Mouse (Mus musculus) urinary bladder, postnatal 36 days (tissue): ENCODE data around the gene Lyrm7.
"Not testable (repeated sequence)": the region's sequence is repeated elsewhere in the genome, so short reads cannot be mapped to it uniquely, and the experiment has no call there.

ENCODE experiments used
- DNase-seq, 2 experiments: peaks; one replicate each; pipeline ENCODE4 v3.0.0; 2022; ENCODE audit warnings: low spot score in 2 of 2, mixed read lengths in 1 of 2

The Lyrm7 gene

GRCm38 (mm10) chr11:54881051-54881474 is 20.3 kb upstream of the Lyrm7 start:
- no peak for DNase-seq

DNA sequence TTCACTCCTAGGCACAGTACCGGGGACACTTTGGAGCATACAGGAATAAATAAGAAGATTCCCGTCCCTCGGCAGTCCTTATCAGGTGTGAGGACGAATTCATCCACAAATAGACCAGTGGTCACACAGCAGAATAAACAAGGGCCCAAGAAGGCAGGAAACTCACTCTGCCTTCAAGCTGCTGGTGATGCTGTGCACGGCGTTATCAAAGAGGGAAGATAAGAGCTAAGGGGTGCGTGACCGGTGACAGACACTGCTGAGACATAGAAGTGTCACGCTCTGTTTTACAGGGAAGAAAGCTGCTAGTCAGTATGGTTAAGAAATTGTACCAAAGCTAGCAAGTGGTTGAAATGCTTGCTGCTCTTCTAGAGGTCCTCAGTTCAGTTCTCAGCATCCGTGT is 19.2 kb upstream of the Lyrm7 start:
- DNase-seq, result no peak

- peak; percentile 35 to 46 for DNase-seq
These were observed 18.7 kb upstream of the Lyrm7 start for GRCm38 (mm10) chr11:54879434-54879833.

DNA sequence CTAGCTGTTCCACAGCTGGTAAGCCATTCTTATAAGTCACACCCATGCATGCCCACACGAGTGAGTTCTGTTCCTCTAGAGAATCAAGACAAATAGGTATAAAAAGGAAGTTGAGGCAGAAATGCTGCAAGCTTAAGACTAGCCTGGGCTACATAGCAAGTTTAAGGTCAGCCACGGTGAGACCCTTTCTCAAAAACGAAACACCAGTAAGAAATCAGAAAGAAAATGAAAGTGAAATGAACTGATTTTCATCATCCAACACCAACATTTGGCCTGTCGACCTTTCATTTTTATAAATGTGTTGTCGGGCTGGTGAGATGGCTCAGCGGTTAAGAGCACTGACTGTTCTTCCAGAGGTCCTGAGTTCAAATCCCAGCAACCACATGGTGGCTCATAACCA is 18.2 kb upstream of the Lyrm7 start:
- DNase-seq, result no peak

GRCm38 (mm10) chr11:54876031-54876430 is 15.3 kb upstream of the Lyrm7 start:
- no peak for DNase-seq

- peak in 1 of 2 experiments; percentile 41 for DNase-seq
These were observed 11.3 kb upstream of the Lyrm7 start for GRCm38 (mm10) chr11:54871831-54872537.

DNA sequence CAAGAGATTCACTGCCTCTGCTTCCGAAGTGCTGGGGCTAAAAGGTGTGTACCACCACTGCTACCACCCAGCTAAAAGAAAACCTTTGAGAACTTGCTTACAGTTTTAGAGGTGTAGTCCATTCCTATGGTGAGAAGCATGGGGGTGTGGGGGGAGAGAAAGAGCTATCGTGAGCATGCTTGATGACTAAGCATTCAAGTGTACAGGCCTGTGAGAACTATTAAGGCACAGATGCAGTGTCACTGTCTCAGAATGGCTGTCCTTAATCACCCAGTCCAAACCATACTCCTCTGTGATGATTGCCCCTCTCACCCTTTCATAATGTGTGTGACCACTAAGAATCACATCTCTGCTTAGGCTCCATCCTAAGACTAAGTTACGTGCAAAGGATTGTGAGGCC is 8.6 kb upstream of the Lyrm7 start:
- DNase-seq, result no peak

DNA sequence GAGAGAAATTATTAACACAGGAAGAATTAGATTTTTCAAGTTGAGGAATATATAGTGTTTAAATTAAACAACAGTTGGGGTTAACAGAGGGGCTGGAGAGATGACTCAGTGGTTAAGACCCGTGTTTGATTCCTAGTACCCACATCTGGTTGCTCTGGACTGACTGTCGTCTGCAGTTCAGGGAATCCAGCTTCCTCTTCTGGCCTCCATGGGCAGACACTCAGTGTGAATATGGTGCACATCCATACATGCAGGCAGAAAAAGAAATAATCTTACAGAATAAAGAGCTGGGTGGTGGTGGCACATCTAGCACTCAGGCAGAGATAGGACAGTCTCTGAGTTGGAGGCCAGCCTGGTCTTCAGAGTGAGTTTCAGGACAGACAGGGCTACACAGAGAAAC is 7.7 kb upstream of the Lyrm7 start:
- no peak for DNase-seq

GRCm38 (mm10) chr11:54867903-54868434 is 7.3 kb upstream of the Lyrm7 start:
- no peak for DNase-seq

GRCm38 (mm10) chr11:54867049-54867385 is 6.3 kb upstream of the Lyrm7 start:
- DNase-seq, result peak in 1 of 2 experiments; percentile 33

GRCm38 (mm10) chr11:54866119-54867048 is 5.7 kb upstream of the Lyrm7 start, which contains the start of gene Hint1:
TSS of gene Hint1 (plus strand) at chr11:54866383.
- DNase-seq, result peak; percentile 92 to 93

DNA sequence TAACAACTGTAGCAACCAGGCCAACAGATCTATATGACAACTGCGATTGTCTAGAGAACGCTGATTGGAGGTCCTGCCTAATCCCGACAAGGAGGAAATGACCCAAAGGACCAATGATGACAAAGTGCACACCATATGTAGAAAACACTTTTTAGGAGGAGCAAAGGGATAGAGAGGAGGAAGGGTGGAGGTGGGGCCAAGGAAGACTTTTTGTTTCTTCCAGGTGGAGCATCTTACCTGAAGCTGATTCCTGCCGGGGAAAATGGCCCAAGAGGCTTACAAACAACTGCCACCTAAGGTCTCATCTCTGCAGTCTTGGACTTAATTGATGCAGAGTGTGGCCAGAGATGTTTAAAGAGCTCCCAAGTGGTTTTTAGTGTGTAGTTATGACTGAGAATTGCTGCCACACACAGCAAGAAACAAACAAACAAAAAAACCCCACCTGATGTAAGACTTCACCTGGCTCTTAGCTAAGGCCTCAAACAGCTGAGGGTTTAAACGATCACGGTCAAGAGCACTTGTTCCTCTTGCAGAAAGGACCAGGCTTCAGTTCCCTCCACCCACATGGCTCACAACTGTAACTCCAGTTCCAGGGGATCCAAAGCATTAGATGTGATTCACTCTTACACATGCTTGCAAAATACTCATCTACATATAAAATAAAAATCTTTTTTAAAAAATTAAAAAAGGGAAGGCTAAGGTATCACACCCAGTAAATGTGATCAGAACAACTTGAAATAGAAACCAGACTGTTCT is 4.8 kb upstream of the Lyrm7 start:
- DNase-seq, result no peak

- peak; percentile 34 to 37 for DNase-seq
These were observed 2.2 kb upstream of the Lyrm7 start for GRCm38 (mm10) chr11:54862621-54863520.

GRCm38 (mm10) chr11:54861471-54862420 is 1.0 kb upstream of the Lyrm7 start:
- no peak for DNase-seq

DNA sequence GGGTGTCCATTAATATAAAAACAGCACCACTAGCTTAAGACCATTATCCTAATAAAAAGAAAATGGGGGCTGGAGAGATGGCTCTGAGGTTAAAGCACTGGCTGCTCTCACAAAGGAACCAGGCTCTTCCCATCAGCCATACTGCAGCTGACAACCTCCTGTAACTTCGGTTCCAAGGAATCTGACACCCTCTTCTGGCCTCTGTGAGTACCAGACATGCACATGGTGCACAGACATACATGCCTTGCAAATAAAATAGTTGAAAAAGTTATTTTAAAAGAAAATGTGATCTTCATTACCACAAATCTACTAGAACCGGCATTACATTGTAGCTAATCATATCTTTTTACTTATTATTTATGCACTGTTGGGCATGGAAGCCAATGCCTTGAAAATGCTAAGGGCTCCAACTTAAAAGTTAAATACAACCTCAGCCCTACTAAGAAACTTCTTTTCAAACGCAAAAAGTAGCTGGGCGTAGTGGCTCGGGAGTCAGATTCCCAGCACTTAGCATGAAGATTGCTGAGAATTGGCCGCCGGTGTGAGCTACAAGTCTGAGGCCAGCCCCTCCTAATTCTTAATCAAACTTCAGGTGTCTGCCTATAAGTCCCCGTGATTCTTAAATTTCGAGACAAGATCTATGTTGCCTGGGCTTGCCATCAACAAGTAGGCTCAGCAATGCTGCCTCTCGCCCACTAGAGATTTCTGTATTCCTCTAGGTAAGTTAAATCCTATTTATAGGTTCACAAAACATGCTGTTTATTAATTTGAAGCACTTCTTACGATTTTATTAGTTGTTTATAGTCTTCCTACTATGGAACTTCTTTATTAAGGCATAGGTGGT is 1.2 kb downstream of the Lyrm7 start:
- no peak for DNase-seq

GRCm38 (mm10) chr11:54858880-54859279 is 1.8 kb downstream of the Lyrm7 start:
- not testable (repeated sequence) for DNase-seq

GRCm38 (mm10) chr11:54851656-54852055 is 9.1 kb downstream of the Lyrm7 start:
- no peak for DNase-seq

DNA sequence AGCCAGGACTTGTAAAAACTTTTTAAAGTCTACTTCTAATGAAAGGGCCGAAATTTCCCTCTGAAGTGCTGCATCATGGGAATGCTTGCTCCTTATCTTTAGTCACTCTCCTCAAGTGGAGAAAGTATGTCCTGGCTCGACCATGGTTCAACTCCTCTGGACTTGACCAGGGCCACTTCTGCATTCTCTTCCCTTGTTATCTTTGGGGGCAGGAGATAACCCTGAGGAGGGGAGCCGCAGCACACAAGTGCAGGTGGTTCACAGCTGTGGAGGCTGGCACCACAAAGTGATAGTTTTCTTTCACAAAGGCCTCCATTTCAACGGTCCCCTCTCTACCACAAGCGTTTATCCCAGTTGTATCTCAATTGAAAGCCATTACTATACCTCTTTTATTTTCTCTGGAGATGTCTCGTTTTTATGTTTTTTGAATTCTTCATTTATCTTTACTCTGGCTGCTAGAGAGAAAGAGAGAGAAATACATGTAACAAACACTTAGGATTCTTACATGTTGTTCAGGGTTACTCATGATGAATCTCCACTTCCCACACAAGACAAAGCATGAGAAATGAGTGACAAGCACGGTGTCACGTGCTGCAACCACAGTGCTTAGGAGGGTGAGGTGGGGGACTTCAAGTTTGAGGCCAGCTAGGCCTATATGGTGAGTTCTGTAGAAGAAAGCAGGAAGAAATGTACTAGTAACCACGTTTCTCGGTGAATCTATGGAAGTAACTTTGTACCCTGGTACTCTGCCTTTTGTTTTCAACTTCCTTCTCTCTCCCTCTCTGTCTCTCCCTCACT is 10.6 kb downstream of the Lyrm7 start:
- DNase-seq, result no peak
